Mouse (Mus musculus): ENCODE results near the gene 1190002N15Rik. TPM values are rescaled to one million over a fixed set of nuclear protein-coding genes. Genes with fewer than 3 reads are reported as not detected.

The 1190002N15Rik gene
- total RNA-seq (2021): 10 to 100 TPM; 35.6 to 46.1 TPM

DNA sequence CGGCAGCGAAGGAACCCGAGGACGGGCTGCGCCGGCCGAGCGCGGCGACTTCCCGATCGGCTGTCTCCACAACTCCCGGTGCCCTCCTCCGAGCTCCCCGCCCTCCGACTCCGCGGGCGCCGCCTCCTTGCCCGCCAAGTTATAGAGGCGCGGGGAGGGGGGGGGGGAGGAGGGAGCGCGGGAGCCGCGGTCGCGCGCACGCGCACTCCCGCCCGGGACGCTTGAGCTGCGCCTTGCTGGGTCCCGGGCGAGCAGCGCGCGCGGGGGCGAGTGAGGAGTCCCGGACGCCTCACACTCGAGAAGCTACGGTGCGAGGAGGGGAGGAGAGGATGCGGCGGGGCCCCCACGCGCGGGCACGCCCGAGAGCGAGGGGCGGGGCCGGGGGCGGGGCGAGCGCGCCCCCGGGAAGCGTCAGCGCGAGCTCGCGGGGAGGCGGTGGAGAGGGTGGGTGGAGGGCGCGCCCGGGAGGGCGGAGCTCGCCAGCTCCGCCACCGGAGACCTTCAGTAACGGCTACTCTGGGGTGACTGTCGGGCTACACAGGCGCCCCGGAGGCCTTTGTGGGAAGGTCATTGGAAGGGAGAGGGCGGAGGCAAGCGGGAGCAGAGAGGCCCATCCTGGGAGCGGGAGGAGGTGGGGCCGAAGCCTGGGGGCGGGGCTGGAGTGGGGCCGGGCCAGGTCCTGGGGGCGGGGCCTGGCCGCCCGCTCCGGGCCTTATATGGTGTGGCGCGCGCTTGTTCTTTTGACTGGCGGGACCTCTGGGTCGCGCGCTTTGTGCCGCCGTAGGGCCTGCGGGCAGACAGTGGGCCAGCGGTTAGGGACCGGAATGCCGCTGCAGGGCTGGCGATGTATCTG, at the start of gene 1190002N15Rik:
Gene 1190002N15Rik (minus strand): TSS at position 112 of the 853 bp plus-strand sequence.
- intact Hi-C loops (cut with DNase I): loop anchor here (1.0 to 5.0 kb wide), 7 partner anchors 74 to 1651 kb away; no protein-coding TSS in a partner anchor
- peak; percentile 92 to 95 for DNase-seq (ENCODE audit: low spot score in 2 of 2)

DNA sequence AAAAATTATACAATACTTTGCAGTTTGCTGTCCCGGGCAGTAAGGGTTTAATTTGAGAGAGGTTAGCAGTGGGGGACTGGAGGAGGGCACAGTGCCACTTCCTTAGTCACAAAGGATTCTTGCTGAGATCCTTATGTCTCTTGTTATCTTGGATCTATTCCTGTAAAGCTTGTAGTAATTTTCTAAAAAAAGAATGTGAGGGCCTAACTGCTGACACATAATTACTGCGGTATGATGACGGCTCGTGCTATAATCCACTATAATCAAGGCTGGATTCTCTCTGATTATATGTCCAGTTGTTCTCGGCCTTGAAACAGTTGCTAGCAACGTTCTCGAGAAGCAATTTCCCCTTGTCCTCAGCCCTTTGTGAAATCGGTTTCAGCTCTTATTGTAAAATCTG, 44.4 kb upstream of the 1190002N15Rik start:
- intact Hi-C loops (cut with DNase I): no loop called here
- DNase-seq (ENCODE audit: low spot score in 2 of 2): peak in 1 of 2 experiments; percentile 8

- DNase-seq (ENCODE audit: low spot score in 2 of 2): no peak
- intact Hi-C loops (cut with DNase I): no loop called here
These were observed 43.8 kb upstream of the 1190002N15Rik start for GRCm38 (mm10) chr9:94581661-94582060.

GRCm38 (mm10) chr9:94580071-94580737, 42.3 kb upstream of the 1190002N15Rik start:
- no peak for DNase-seq (ENCODE audit: low spot score in 2 of 2)
- intact Hi-C loops (cut with DNase I): no loop called here

- intact Hi-C loops (cut with DNase I): no loop called here
- no peak for DNase-seq (ENCODE audit: low spot score in 2 of 2)
These were observed 33.9 kb upstream of the 1190002N15Rik start for GRCm38 (mm10) chr9:94571802-94572201.

DNA sequence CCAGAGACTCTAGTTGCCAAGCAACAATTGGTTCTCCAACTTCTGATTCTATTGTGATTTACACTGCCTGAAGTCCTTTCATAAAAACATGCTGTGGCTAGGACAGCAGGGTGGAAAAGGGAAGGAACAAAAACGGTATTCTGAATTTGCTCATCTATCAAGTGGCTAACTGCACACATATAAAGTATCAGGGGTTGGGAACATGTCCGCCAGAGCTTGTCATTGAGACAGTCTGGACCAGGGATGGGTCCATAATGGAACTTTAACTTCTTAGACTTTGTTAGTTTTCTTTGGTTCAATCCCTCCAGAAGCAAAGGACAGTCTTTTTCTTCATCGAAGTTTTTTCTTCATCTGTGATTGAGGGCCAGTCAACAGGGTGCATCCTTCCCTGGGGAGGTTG, 30.5 kb upstream of the 1190002N15Rik start:
- intact Hi-C loops (cut with DNase I): no loop called here
- no peak for DNase-seq (ENCODE audit: low spot score in 2 of 2)

DNA sequence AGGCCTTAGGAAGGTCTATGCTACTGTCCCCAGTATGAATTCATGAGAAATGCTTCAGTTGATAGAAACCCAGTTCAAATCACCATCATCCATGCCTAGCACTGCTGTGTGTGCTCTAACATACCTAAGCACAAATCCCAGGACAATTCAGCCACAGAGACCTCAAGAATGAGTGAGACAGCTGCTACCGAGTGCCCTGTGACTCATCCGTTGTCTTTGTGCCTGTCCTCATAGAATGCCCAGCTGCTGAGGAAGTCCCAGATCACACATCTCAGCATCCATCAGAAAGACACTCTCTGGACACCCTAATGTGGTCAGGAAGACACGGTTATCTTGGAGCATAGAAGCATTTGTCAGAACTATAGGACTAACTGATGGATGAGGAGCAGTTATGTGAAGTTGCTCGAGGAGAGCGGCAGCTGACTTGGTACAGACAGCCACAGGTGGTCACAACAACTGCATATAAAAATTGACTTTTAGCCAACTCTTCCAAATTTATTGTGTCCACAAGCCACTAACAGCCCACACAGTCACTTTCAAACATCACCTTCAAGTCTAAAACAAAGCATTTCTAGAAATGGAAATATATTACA, 29.9 kb upstream of the 1190002N15Rik start:
- intact Hi-C loops (cut with DNase I): no loop called here
- no peak for DNase-seq (ENCODE audit: low spot score in 2 of 2)

DNA sequence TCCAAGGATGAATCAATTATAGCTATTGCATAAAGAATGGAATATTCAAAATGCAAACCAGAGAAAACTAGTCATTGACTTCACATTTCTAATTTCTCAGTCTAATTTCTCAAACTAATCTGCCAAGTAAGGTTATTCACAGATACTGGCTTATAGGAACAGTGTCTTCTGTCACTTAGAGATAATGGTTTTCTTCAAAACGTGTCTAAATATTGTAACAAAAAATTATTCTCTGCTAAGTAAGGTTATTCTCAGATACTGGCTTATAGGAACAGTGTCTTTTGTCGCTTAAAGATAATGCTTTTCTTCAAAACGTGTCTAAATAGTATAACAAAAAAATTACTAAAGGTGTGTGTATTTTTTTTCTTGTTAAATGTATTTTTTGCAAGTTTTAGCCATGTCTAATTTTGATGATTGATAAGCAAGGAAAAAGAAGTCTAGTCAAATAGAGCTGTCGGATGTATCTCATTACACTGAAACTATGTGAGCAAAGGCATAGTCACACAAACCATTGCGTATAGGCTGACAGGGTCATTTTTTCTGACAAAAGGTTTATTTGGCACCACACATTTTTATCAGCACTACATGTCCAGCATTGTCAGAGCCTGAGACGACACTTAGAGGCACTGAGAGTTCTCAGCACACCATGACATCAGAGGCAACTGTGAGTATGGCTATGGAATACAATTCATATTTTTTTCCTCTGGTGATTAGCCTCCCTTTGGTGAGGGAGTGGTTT, 19.1 kb upstream of the 1190002N15Rik start:
- intact Hi-C loops (cut with DNase I): no loop called here
- DNase-seq (ENCODE audit: low spot score in 2 of 2): no peak

DNA sequence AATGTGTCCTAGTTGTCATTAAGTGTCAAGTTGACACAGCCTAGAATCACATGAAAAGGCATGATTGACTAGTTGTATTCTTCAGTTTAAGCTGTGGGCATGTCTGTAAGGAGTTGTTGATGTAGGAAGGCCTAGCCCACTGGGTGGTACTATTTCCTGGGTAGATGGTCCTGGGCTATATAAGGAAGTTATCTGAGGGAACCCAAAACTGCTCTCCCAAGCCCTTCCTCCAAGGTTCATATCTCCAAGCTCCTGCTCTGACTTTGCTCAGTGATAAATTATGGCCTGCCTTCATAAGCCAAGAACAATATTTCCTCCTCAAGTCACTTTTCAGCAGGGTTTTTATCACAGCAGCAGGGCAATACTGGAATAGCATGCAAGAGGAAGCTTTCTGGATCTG, 18.4 kb upstream of the 1190002N15Rik start:
- no peak for DNase-seq (ENCODE audit: low spot score in 2 of 2)
- intact Hi-C loops (cut with DNase I): no loop called here

- DNase-seq (ENCODE audit: low spot score in 2 of 2): no peak
- intact Hi-C loops (cut with DNase I): no loop called here
These were observed 12.7 kb upstream of the 1190002N15Rik start for GRCm38 (mm10) chr9:94550493-94551095.

DNA sequence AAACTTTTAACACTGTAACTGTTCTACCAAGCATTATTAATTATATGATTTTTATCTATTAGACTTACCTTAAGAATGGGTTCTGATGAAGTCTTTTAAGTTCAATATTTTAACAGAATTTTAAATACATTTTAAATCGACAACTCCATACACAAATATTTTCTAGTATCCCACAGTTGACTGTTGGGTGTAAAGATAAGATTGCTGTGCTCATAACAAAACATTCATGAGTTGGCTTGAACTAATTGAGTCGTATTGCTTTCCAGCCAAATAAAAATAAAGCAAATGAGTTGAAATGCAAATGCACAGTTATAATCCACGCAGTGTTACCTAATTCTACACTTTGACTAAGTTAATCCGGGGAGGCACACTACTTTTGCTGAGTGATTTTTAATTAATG, 6.0 kb upstream of the 1190002N15Rik start:
- intact Hi-C loops (cut with DNase I): no loop called here
- DNase-seq (ENCODE audit: low spot score in 2 of 2): no peak

- intact Hi-C loops (cut with DNase I): no loop called here
- no peak for DNase-seq (ENCODE audit: low spot score in 2 of 2)
These were observed 2.6 kb upstream of the 1190002N15Rik start for GRCm38 (mm10) chr9:94540343-94541095.

DNA sequence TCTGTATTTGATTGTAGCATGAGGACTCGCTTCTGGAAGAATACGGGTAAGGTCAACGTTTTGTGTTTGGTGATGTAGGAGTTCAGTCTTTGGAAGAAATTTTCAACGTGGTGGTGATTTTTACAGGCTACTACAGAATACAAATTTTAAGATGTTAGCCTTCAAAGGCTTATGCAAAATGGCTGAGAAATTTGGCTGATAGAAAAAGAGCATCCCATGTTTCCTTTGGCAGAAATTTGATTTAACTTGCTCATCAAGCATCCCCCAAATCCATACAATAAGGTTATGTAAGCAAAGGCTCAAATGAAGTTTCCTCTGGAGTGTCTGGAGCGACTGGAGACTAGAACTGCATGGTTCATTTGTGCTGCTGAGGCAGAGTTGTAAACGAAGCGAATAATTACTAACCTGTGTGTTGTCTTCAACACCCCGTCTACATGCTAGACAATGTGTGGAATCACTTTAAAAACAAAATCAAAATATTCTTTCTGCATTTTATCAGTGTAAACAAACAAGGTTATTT, 1.5 kb upstream of the 1190002N15Rik start:
- DNase-seq (ENCODE audit: low spot score in 2 of 2): no peak
- intact Hi-C loops (cut with DNase I): loop anchor here (2.0 to 5.0 kb wide), 6 partner anchors 73 to 1652 kb away; no protein-coding TSS in a partner anchor

DNA sequence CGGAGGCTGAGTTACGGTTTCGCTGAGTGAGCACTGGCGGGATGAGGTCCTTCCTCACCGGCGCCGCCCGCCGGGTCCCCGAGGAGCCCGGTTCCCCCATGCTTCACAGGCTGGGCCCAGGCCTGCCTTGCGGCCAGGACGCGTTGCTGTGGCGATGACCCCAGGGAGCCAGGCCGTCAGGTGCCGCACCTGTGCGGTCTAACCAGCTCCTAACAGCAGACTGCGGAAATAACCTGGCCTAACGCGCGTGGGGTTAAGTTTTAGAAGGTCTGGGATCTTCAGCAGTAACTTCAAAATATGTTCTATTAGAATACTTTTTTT, 902 bp upstream of the 1190002N15Rik start:
- intact Hi-C loops (cut with DNase I): loop anchor here (2.0 to 5.0 kb wide), 6 partner anchors 74 to 1651 kb away; no protein-coding TSS in a partner anchor
- no peak for DNase-seq (ENCODE audit: low spot score in 2 of 2)

DNA sequence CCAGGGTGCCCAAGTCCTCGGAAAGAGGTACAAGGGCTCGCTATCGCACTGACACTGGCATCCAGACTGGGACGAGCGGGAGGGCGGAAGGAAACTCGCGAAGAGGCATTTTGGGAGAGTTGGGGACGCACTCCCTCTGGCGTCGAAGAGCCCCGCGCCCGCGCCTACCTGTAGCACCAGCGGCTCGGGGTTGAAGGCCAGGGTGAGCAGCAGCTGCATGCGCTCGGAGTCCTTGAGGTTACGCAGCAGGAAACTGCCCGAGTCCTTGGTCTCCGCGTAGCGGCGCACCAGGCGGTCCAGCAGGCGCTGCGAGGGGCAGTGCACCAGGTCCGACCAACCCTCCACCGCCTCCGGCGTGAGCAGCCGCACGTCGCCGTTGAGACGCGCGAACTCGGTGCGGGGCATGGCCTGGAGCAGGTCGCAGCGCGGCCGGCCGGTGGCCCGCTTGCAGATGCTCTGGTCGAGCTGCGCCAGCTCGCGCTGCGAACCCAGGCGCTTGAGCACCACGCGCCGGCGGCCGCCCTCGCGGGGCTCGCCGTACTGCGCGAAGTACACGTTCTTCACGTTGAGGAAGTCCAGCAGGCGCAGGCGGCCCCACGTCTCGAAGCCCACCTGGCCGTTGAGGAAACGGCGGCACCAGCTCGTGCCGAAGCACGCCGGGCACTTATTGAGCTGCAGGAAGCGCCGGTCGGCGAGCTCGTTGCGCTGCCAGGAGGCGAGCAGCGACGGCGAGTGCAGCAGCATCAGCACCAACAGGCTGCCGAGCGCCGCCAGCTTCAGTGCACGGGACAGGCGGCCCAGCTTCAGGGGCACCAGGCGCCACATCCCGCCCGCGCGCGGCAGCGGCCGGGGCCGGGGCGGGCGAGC, 597 bp downstream of the 1190002N15Rik start:
- peak; percentile 65 to 76 for DNase-seq (ENCODE audit: low spot score in 2 of 2)
- intact Hi-C loops (cut with DNase I): loop anchor here (1.0 to 5.0 kb wide), 6 partner anchors 75 to 1650 kb away; no protein-coding TSS in a partner anchor

GRCm38 (mm10) chr9:94536261-94536905, 1.5 kb downstream of the 1190002N15Rik start:
- DNase-seq (ENCODE audit: low spot score in 2 of 2): no peak

DNA sequence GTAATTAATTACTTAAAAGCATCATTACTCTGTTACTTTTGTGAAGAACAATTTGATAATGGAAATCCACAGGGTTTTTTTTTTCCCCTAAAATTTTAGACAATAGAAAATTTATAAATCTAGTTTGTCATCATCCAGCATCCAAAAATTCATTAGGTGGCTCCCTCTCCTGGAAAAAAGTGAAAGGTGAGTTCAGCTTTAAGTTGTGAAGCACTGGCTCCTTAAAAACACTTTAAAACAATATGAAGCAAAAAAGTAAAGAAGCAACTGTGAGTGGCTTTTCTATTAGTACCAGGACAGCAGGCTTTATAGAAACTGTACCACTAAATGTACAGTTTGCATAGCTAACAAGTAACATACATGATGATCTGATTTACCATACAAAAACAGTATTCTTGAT, 3.1 kb downstream of the 1190002N15Rik start:
- intact Hi-C loops (cut with DNase I): loop anchor here (5.0 kb wide), 5 partner anchors 78 to 1647 kb away; no protein-coding TSS in a partner anchor
- peak in 1 of 2 experiments; percentile 46 for DNase-seq (ENCODE audit: low spot score in 2 of 2)

More at GRCm38 (mm10) chr9:94536261-94536905, 1.5 kb downstream of the 1190002N15Rik start:
- intact Hi-C loops (cut with DNase I): loop anchor here (5.0 kb wide), 5 partner anchors 76 to 1649 kb away; no protein-coding TSS in a partner anchor

Measured in left cerebral cortex, postnatal 25 days (tissue).